Mouse (Mus musculus): ENCODE results near the gene Pola1. TPM values are rescaled to one million over a fixed set of nuclear protein-coding genes. Genes with fewer than 3 reads are reported as not detected.

Pola1 gene
- polyA plus RNA-seq (2012; rRNA removed), result 7.1 and 8.2 TPM in 2 replicates

GRCm38 (mm10) chrX:93631657-93632449 lies at the start of gene Pola1:
TSS of gene Pola1 (minus strand) at chrX:93632155.

GRCm38 (mm10) chrX:93654218-93655002 lies 22.5 kb upstream of the Pola1 start, which contains the start of gene Pcyt1b:
TSS of gene Pcyt1b (plus strand) at chrX:93654863.

GRCm38 (mm10) chrX:93286291-93286893 lies 345.6 kb downstream of the Pola1 start, which contains the start of gene Arx:
TSS of gene Arx (plus strand) at chrX:93286445.

Other genes with a start within 250 kb of the Pola1 start
- 7.8 and 8.7 TPM in 2 replicates for gene Pcyt1b, start 22.7 kb upstream of the Pola1 start, polyA plus RNA-seq (2012; rRNA removed)
- gene Pdk3, start 200.0 kb upstream of the Pola1 start, polyA plus RNA-seq (2012; rRNA removed), result 11.8 and 14.3 TPM in 2 replicates